Mouse (Mus musculus): ENCODE results near the gene Nlrx1.
A peak's percentile ranks its signal among the peaks of the same experiment; 100 is the strongest.

- TF ChIP-seq CTCF (IDR thresholded peaks at IDR 0.05; ENCODE audit: low read depth, low read length) = peak; percentile 15; the same call in 1 of the 2 replicates
- no peak for TF ChIP-seq POLR2A (IDR thresholded peaks at IDR 0.05; ENCODE audit: borderline replicate concordance, low read depth, low read length)
Observed at GRCm38 (mm10) chr9:44268027-44268360, 405 bp downstream of the Nlrx1 start.

Data from bone marrow macrophage, adult 2 months (primary cell).